In the genomic region with DNA sequence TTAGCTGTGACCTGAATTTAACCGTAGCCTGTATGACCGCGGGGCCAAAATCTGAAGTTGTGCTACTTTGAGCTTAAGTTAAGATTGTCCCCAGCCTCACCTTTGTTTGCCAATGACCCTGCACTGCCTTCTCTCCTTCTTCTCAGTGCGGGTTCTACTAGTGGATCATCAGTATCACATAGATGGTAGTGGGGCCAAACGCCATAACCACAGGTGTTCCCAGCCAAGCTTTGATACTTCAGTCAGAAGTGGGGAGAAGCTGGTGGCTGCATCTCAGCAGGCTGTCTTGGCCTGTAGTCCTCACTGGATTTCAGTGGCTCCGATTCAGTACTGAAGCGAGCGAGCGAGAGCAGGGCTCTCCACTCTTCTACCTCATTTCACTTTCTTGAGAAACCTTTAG, we compare ENCODE assay signal across 9 mouse cellular contexts. TPM values are rescaled to one million over a fixed set of nuclear protein-coding genes. Genes with fewer than 3 reads are reported as not detected.
DNase-seq lines count a peak whose midpoint lies in the region; ATAC-seq lines count a peak whose summit lies in the region.
"Had no signal": no experiment of that assay in that cellular context is flagged by ENCODE, and none has a peak within 500 bp of the region (broad histone marks: within the 10 kb centered on the region; RNA-seq: fewer than 3 reads in every experiment).

No protein-coding gene starts in this region.

- H3K4me1 ChIP-seq in hindbrain, embryonic 11.5 days (replicated peaks; ENCODE audit: control insufficient read depth, insufficient read depth, low read length), result no peaks in the 10 kb centered on the region
- 0 out of 2 replicates have a peak, but pooled peaks cover 6% of the 10 kb centered on the region for H3K4me1 ChIP-seq in liver, embryonic 12.5 days

- H3K9me3 ChIP-seq in hindbrain, embryonic 11.5 days (ENCODE audit: control insufficient read depth, low read length), result no peaks in the 10 kb centered on the region
- no peaks in the 10 kb centered on the region for H3K9me3 ChIP-seq in liver, embryonic 12.5 days (replicated peaks)

- DNase-seq in ES-CJ7 (ENCODE audit: low read depth, low spot score), result peak; percentile 3
- peak; percentile 20 for DNase-seq in ZHBTc4 (ENCODE audit: low read depth, low spot score)
- DNase-seq in hindbrain, embryonic 11.5 days (ENCODE audit: low spot score), result no peak
- no peak for DNase-seq in gastrocnemius, postnatal 36 days
- DNase-seq in B cell, adult 2 months, result no peak
- no peak for DNase-seq in frontal cortex, postnatal 14 days (ENCODE audit: low spot score in 2 of 2)
- DNase-seq in left cerebral cortex, postnatal 4 days, result no peak

- peak overlapping the region; percentile 70; the same call in 1 of the 2 replicates for H3K9ac ChIP-seq in hindbrain, embryonic 11.5 days (ENCODE audit: low read depth, low read length)
- H3K9ac ChIP-seq in liver, embryonic 12.5 days, result 0 out of 2 replicates have a peak overlapping the region, but pooled peaks have one; percentile 46

- WGBS in hindbrain, embryonic 11.5 days, result 28% methylated on average over 9 of the region's 9 CpGs
- WGBS in liver, embryonic 12.5 days (ENCODE audit: insufficient replicate concordance), result 24% methylated on average over 9 of the region's 9 CpGs

- no peak overlapping the region for H3K27ac ChIP-seq in hindbrain, embryonic 11.5 days (ENCODE audit: low read depth, low read length)
- no peak overlapping the region for H3K27ac ChIP-seq in liver, embryonic 12.5 days

- H3K27me3 ChIP-seq in hindbrain, embryonic 11.5 days (ENCODE audit: control insufficient read depth, insufficient read depth, low read length), result no peaks in the 10 kb centered on the region
- peaks cover 20% of the 10 kb centered on the region for H3K27me3 ChIP-seq in liver, embryonic 12.5 days (replicated peaks)

- H3K36me3 ChIP-seq in hindbrain, embryonic 11.5 days (ENCODE audit: control insufficient read depth, insufficient read depth, low read length), result no peaks in the 10 kb centered on the region
- no peaks in the 10 kb centered on the region for H3K36me3 ChIP-seq in liver, embryonic 12.5 days

- ATAC-seq in hindbrain, embryonic 11.5 days (ENCODE audit: low FRiP score), result peak; percentile 7; the same call in 1 of the 2 replicates
- ATAC-seq in liver, embryonic 12.5 days, result no peak

- peak overlapping the region; percentile 90 for H3K4me2 ChIP-seq in hindbrain, embryonic 11.5 days (replicated peaks; ENCODE audit: low read depth, low read length)
- H3K4me2 ChIP-seq in liver, embryonic 12.5 days, result peak overlapping the region; percentile 65

- H3K4me3 ChIP-seq in hindbrain, embryonic 11.5 days (ENCODE audit: low read depth, low read length), result peak overlapping the region; percentile 49
- H3K4me3 ChIP-seq in liver, embryonic 12.5 days, result peak overlapping the region; percentile 50
- H3K4me3 ChIP-seq: myocyte had no signal

- intact Hi-C loops in gastrocnemius, postnatal 36 days (cut with DNase I), result no loop called here
- intact Hi-C loops in left cerebral cortex, postnatal 4 days (cut with DNase I), result no loop called here

RNA-seq across cellular contexts. Expression of a gene that starts 0.7 kb away (rescaled TPM):
- 1.4 and 1.7 TPM in 2 replicates for polyA plus RNA-seq in hindbrain, embryonic 11.5 days (2014; fragmentation: Nextera tagmentation; extraction: Ambion mirVana)
- polyA plus RNA-seq in liver, embryonic 12.5 days (2016; fragmentation: Nextera tagmentation; extraction: Ambion mirVana), result 4.2 and 4.6 TPM in 2 replicates
- 1 to 10 TPM; 2.8 to 4.3 TPM for total RNA-seq in gastrocnemius, postnatal 36 days (2021)
- total RNA-seq in left cerebral cortex, postnatal 4 days (2021), result 1 to 10 TPM; 1.8 to 2.0 TPM
- polyA plus RNA-seq: myocyte had no signal

Comparison
In these comparisons a context has a peak if more than half of its experiments do, and no peak if none do; other contexts are left out.
1. DNase-seq: peak in ES-CJ7 (single experiment) and ZHBTc4 (single experiment); none in hindbrain, embryonic 11.5 days (single experiment), gastrocnemius, postnatal 36 days (0 of 2), B cell, adult 2 months (0 of 2), frontal cortex, postnatal 14 days (0 of 2) and left cerebral cortex, postnatal 4 days (single experiment).